ENCODE assay signal across 10 mouse cellular contexts in the genomic region with DNA sequence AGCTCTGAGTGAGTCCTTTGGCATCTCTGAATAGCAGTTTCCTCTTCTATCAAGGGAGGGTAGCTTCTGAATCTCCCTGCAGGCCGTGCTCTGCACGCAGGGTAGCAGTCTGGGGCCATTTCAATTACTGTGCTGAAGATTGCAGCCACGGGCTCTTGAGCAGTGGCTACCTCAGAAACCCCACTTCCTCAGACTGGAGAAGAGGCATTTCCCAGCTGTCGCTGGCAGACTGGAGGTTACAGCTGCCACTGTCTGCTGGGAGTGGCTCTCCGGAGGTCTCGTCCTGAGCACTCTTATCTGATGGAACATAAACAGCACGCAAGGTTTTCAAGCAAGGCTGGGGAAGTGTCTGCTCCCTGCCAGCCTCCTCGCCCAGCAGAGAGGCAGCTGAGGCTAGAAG. TPM values are rescaled to one million over a fixed set of nuclear protein-coding genes. Genes with fewer than 3 reads are reported as not detected.
A peak's percentile ranks its signal among the peaks of the same experiment; 100 is the strongest.
DNase-seq lines count a peak whose midpoint lies in the region; ATAC-seq lines count a peak whose summit lies in the region.
"Had no signal": no experiment of that assay in that cellular context is flagged by ENCODE, and none has a peak within 500 bp of the region (broad histone marks: within the 10 kb centered on the region; RNA-seq: fewer than 3 reads in every experiment).

No protein-coding gene starts in this region.

- DNase-seq in cerebellum, adult 11-12 months: peak; percentile 38
- no peak for DNase-seq in cerebellum, adult 8-10 months
- no peak for DNase-seq in lung, postnatal 36 days
- DNase-seq in liver, embryonic 11.5 days (ENCODE audit: low spot score): no peak
- DNase-seq in adrenal gland, postnatal 10 days: no peak
- DNase-seq in right cerebral cortex, postnatal 10 days (ENCODE audit: low spot score in 2 of 2): no peak
- DNase-seq: kidney, postnatal 4 days had no signal

- H3K4me1 ChIP-seq in lung, embryonic 15.5 days: peaks cover 12% of the 10 kb centered on the region
- H3K4me1 ChIP-seq in liver, embryonic 11.5 days (replicated peaks; ENCODE audit: control insufficient read depth, insufficient read depth, low read length): peaks cover 11% of the 10 kb centered on the region
- H3K4me1 ChIP-seq in neural tube, embryonic 13.5 days (replicated peaks): peaks cover 36% of the 10 kb centered on the region

- H3K27ac ChIP-seq in lung, embryonic 15.5 days: no peak overlapping the region
- no peak overlapping the region for H3K27ac ChIP-seq in liver, embryonic 11.5 days (ENCODE audit: low read depth, low read length)
- peak overlapping the region; percentile 74 for H3K27ac ChIP-seq in neural tube, embryonic 13.5 days (replicated peaks)
- H3K27ac ChIP-seq: embryonic facial prominence, embryonic 13.5 days had no signal

- H3K27me3 ChIP-seq in lung, embryonic 15.5 days: no peaks in the 10 kb centered on the region
- no peaks in the 10 kb centered on the region; the same call in 1 of the 2 replicates for H3K27me3 ChIP-seq in liver, embryonic 11.5 days (replicated peaks; ENCODE audit: control insufficient read depth, insufficient read depth, low read length)
- H3K27me3 ChIP-seq in neural tube, embryonic 13.5 days: no peaks in the 10 kb centered on the region
- H3K27me3 ChIP-seq: embryonic facial prominence, embryonic 13.5 days had no signal

- no peak overlapping the region for H3K4me3 ChIP-seq in lung, embryonic 15.5 days
- H3K4me3 ChIP-seq in liver, embryonic 11.5 days (ENCODE audit: low read depth, low read length): no peak overlapping the region
- H3K4me3 ChIP-seq in neural tube, embryonic 13.5 days: no peak overlapping the region
- H3K4me3 ChIP-seq: embryonic facial prominence, embryonic 13.5 days had no signal

- H3K36me3 ChIP-seq in lung, embryonic 15.5 days: no peaks in the 10 kb centered on the region
- no peaks in the 10 kb centered on the region for H3K36me3 ChIP-seq in liver, embryonic 11.5 days (ENCODE audit: control insufficient read depth, insufficient read depth, low read length)
- no peaks in the 10 kb centered on the region for H3K36me3 ChIP-seq in neural tube, embryonic 13.5 days
- H3K36me3 ChIP-seq: embryonic facial prominence, embryonic 13.5 days had no signal

- H3K9me3 ChIP-seq in lung, embryonic 15.5 days: no peaks in the 10 kb centered on the region
- no peaks in the 10 kb centered on the region for H3K9me3 ChIP-seq in liver, embryonic 11.5 days (ENCODE audit: control insufficient read depth, low read length)
- H3K9me3 ChIP-seq in neural tube, embryonic 13.5 days: no peaks in the 10 kb centered on the region
- H3K9me3 ChIP-seq: embryonic facial prominence, embryonic 13.5 days had no signal

- 0 out of 2 replicates have a peak, but pooled peaks have one; percentile 19 for ATAC-seq in lung, embryonic 15.5 days (ENCODE audit: borderline replicate concordance, extremely low read depth, low FRiP score, low TSS enrichment)
- peak; percentile 43 for ATAC-seq in liver, embryonic 11.5 days (replicated peaks; ENCODE audit: low FRiP score)
- ATAC-seq in neural tube, embryonic 13.5 days (ENCODE audit: low read depth): peak; percentile 52; the same call in 1 of the 2 replicates

- H3K4me2 ChIP-seq in lung, embryonic 15.5 days: peak overlapping the region; percentile 22; the same call in 1 of the 2 replicates
- peak overlapping the region; percentile 44 for H3K4me2 ChIP-seq in liver, embryonic 11.5 days
- H3K4me2 ChIP-seq in neural tube, embryonic 13.5 days: peak overlapping the region; percentile 19
- H3K4me2 ChIP-seq: embryonic facial prominence, embryonic 13.5 days had no signal

- no peak overlapping the region for H3K9ac ChIP-seq in lung, embryonic 15.5 days
- H3K9ac ChIP-seq in liver, embryonic 11.5 days (ENCODE audit: low read depth, low read length): no peak overlapping the region
- peak overlapping the region; percentile 43; the same call in 1 of the 2 replicates for H3K9ac ChIP-seq in neural tube, embryonic 13.5 days
- H3K9ac ChIP-seq: embryonic facial prominence, embryonic 13.5 days had no signal

- WGBS in lung, embryonic 15.5 days: 2% methylated on average over 8 of the region's 8 CpGs
- 8% methylated on average over 8 of the region's 8 CpGs for WGBS in liver, embryonic 11.5 days
- WGBS in neural tube, embryonic 13.5 days: 19% methylated on average over 8 of the region's 8 CpGs

RNA-seq across cellular contexts. Expression of gene Kcnj12, which starts 20.2 kb away (rescaled TPM):
- polyA plus RNA-seq in lung, embryonic 15.5 days (2015; fragmentation: Nextera tagmentation; extraction: Ambion mirVana): 0.44 and 0.77 TPM in 2 replicates
- not detected in 2 replicates for polyA plus RNA-seq in liver, embryonic 11.5 days (2014; fragmentation: Nextera tagmentation; extraction: Ambion mirVana)
- 7.8 and 8.1 TPM in 2 replicates for polyA plus RNA-seq in neural tube, embryonic 13.5 days (2015; fragmentation: Nextera tagmentation; extraction: Ambion mirVana)
- 1 to 10 TPM; 2.3 to 2.9 TPM for total RNA-seq in adrenal gland, postnatal 10 days (2021)
